Mouse (Mus musculus) layer of hippocampus, postnatal 36 days (tissue): ENCODE results near the gene Acss2. TPM values are rescaled to one million over a fixed set of nuclear protein-coding genes. Genes with fewer than 3 reads are reported as not detected.
A peak's percentile ranks its signal among the peaks of the same experiment; 100 is the strongest.

Experiments used
- DNase-seq, 2 experiments: peaks; one replicate each; pipeline ENCODE4 v3.0.0; 2022
- total RNA-seq, 2 experiments: library from RNA; stranded (reverse); gene quantifications; 2 replicates each; pipeline ENCODE4 v1.2.3; 2021

The Acss2 gene
- total RNA-seq, result 10 to 100 TPM; 64.8 to 67.6 TPM

DNA sequence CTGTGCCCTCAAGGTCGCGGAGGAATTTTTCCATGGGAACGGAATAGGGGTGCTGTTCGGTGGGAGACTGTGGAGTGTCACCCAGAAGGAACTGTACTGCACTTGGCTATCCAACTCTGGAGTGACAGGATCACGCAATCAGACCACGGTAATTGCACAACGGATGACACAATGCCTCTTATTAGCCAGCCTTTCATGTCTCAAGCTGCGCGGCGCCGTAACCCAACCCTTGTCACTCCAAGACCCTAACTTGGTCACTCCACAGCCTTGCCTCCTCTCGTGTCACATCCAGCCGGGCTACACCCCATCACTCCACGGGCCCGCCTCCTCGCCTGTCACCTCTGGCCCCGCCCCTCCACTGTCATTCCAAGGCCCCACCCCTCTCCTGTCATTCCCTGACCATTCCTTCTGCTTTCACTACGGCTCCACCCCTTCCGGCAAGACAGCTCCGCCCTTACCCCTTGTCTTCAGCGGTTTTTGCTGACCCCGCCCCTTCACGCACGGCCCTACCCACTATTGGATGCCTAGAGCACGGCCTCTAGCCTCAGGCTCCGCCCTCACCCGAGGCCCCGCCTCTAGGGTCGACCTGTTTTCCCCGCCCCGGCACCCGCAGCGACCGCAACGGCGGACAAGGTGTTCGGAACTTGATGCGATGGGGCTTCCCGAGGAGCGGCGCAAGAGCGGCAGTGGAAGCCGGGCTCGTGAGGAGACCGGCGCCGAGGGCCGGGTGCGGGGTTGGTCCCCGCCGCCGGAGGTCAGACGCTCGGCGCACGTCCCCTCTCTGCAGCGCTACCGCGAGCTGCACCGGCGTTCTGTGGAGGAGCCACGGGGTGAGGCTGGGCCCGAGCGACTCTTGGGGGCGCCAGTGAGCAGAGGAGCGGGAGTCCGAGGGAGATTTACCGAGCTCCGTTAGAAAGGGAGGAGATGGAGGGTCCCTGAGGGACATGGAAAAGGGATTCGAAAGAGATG lies at the start of gene Acss2, which contains the start of gene Ggt7:
TSS of gene Acss2 (plus strand) at position 494 of the 969 bp plus-strand sequence.
TSS of gene Ggt7 (minus strand) at position 783 of the 969 bp plus-strand sequence.
- peak; percentile 98 for DNase-seq

DNA sequence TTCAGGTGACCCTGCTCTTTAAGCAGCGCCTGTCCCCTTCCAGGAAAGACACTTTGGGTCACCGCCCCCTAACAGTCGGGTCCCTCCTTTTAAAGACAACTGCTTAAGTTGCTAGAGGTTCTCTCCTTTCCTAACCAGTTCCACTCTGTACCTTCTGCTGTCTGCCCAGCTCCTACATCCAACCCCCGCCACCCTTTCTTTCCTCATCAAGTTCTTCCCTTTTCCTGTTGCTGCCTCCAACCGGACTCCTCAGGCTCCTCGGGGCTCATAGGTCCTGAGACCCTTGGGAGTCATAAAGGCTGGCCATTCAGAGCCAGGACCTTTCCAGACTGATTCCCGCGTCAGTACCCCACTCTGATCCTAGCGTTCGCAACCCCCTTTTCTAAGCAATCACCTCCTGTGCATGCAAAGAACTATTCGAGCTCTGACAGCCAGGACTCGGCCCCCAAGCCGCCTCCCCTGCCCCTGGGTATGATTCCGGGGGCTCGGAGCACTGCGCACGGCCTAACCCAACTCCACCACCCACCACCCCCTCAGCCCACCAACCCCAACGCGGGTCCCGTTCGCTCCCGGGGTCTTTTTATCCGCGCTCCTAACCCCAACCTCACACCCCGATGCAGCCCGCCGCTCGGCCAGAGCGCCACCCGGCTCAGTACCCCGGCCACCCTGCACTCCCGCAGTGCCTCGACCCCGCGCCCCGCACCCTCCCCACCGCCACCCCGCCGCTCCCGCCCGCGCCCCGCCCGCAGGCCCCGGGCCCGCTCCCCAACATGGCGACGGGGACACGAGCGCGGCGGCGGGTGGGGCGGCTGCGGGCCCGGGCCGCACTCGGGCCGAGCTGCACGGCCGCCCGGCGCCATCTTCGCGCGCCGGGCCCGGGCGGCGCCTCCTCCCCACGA lies 44.8 kb upstream of the Acss2 start:
- peak; percentile 39 to 53 for DNase-seq

DNA sequence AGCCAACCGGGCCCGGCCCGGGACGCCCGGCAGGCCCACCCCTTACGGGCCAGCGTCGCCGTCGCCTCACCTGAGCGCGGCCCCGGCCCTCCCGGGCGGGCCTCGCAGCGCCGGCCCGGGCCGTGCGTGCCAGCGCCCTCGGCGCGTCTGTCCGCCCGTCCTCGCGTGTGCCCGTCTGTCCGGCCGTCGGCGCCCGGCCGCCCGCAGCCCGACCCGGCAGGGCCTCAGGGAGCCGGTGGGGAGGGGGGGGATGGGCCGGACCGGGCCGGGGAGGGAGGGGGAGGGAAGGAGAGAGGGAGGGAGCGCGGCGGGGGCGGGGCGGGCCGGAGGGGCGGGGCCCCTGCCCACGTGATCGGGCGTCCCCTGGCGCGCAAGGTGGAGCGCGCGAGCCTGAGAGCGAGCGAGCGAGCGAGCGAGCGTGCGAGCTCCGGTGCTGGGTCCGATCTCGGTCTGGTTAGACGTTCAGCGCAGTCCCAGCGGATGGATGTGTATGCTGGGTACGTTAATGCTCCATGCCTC lies 44.1 kb upstream of the Acss2 start, which contains the start of gene Ncoa6:
TSS of gene Ncoa6 (minus strand) at position 325 of the 519 bp plus-strand sequence.
- DNase-seq, result peak; percentile 43 to 58

DNA sequence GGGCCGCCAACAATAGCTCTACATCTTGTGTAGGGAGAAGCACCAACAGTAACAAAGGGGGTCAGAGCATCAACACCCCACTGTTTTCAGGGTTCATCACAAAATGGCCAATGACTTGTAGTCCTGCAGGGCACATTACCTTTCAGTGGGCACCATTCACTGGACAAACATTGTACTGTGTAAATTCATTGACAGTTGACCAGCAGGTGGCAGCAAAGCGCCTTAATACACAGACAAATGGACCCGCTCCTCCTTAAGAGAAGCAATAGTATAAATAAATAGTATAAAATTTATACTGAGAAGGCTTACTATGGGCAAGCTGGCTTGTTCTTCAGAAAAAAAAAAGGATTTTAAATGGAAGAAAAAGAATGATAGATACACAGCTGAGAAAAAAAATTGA lies 35.7 kb upstream of the Acss2 start:
- no peak for DNase-seq

GRCm38 (mm10) chr2:155490998-155491397 lies 26.8 kb upstream of the Acss2 start:
- DNase-seq, result no peak

DNA sequence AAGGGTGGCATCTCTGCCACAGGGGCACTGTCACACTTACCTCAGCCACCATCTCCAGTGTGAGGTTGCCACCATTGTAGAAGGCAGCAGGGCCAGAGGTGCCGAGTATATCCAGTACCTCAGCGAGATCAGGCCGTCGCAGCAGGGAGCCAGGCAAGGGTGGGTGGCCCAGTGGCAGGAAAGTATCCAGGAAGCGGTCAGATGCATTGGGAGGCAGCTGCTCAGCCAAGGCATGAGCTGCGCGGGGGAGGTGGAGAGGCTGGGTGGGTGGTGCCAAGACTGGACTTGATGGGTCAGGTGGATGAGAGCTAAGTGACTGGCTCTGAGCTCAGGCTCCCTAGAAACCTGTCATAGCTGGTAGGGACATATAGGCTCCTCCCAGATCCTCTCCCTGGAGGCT lies 15.2 kb upstream of the Acss2 start:
- no peak for DNase-seq

GRCm38 (mm10) chr2:155504440-155505355 lies 13.1 kb upstream of the Acss2 start:
- no peak for DNase-seq

DNA sequence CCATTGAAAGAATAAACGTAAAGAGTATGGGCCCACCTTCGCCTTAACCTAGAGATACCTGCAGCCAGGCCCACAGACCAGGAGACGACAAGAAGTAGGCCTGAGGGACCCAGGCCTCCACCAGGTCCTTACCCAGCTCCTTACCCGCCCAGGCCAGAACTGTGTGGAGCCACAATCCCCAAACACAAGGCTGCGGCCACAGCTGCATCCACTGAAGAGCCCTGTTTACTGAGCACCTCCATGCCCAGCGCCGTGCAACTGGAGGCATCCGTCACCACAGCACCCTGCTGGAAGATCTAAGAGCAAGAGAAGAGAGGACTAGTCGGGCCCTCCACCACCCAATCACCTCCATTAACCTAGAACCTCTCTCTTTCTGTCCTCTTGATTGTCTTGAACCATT lies 11.9 kb upstream of the Acss2 start:
- DNase-seq, result no peak

GRCm38 (mm10) chr2:155507721-155508470 lies 9.9 kb upstream of the Acss2 start:
- peak; percentile 51 to 58 for DNase-seq

DNA sequence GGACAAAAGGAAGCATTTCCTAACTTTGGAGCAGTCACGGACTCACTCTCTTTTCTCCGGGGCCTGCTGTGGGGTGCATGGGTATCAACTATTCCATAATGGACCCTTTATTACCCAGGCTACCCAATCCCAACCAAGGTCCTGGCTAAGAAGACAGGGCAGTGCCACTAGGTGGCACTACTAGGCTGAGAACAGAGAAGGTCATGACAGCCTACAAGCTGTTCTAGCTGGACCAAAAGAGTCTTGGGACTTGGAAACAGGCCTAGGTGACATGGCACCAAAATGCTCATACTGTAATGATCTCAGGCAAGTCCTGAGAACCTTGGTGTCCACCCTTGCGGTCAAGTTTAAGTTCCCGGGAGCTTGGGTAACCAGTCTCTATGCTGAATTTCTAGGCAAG lies 5.3 kb upstream of the Acss2 start:
- no peak for DNase-seq

GRCm38 (mm10) chr2:155513543-155513942 lies 4.2 kb upstream of the Acss2 start:
- peak in 1 of 2 experiments; percentile 51 for DNase-seq

- DNase-seq, result peak; percentile 85 to 86
Observed at GRCm38 (mm10) chr2:155514666-155515065, 3.1 kb upstream of the Acss2 start.

DNA sequence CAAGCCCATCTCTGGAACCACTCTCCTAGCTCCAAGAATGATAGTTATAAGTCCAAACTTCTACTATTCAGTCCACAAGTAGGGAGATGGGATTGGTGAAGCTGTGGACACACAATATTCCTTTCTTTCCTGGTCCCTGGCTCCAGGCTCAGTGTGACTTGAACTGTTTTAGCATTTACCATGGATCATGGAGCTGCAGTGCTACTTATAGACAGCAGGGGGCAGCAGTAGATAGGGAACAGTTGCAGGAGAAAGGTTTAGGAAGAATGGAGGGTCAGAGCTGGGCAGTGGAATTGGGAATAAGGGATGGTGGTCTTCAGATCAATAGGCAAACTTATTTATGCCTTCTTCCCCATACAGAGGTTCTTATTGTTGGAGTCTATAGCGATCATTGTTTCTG lies 1.8 kb upstream of the Acss2 start:
- peak in 1 of 2 experiments; percentile 70 for DNase-seq

- DNase-seq, result no peak
Observed at GRCm38 (mm10) chr2:155518531-155519270, 953 bp downstream of the Acss2 start.

DNA sequence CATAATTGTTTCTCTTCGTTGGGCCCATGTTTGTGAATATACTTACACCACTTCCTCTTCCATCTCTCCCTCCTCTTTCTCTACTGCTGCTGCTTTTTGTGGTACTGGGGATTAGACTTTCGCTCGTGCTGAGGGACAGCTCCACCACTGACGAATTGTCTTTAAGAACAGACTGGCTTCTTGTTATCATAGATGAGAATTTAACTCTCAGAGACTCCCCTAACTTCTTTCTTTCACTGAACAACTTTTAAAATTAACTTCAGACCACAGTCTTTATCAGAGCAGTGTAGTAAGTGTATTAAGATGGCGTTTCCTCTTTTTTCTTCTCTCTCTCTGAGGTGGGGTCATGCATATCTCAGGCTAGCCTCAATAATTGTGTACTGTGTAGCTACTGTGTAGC lies 6.0 kb downstream of the Acss2 start:
- no peak for DNase-seq

GRCm38 (mm10) chr2:155524378-155524777 lies 6.6 kb downstream of the Acss2 start:
- DNase-seq, result no peak

- DNase-seq, result no peak
Observed at GRCm38 (mm10) chr2:155527367-155527766, 9.6 kb downstream of the Acss2 start.

GRCm38 (mm10) chr2:155536292-155536691 lies 18.5 kb downstream of the Acss2 start:
- DNase-seq, result no peak

DNA sequence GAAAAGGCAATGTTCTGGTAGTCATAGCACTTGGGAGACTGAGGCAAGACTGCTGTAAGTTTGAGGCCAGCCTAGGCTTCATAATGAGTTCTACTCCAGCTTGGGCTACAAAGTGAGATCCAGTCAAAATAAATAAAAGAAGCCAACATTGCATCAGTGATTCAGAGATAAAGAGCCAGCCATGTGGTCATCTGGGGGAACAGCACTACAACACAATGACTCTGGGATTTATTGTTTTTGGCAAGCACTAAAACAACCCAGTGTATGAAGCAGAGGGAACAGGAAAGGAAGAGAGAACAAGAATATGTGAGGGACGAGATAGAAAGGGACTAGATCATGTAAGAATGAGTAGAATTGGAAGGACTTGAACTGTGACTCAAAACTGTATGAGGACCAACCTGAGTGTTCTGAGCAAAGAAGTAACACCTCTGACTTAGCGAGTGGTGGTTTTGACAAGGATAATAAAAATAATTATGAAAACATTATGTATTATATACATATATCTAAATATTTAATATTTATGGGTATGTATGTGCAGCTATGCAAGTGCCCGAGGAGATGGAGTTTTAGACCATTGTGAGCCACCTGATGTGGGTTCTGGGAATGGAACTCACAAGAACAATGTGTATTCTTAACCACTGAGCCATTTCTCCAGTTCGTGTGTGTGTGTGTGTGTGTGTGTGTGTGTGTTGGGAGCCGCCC lies 20.2 kb downstream of the Acss2 start:
- no peak for DNase-seq
